Mouse (Mus musculus) neutrophil, adult 59 days (primary cell): ENCODE data around the gene Ccl27a. TPM values are rescaled to one million over a fixed set of nuclear protein-coding genes. Genes with fewer than 3 reads are reported as not detected.

Source experiments
- total RNA-seq, 2 experiments: library from RNA; stranded (reverse); gene quantifications; 1 replicate in 1 of 2; 2 replicates in 1 of 2; pipeline ENCODE4 v1.2.4; 2023

The Ccl27a gene
- 1 to 10 TPM; 2.2 to 4.8 TPM for total RNA-seq

GRCm38 (mm10) chr4:41774002-41774401 lies at the start of gene Ccl27a:
Ccl27a (minus strand) TSS chr4:41774247.

GRCm38 (mm10) chr4:41755338-41756305 lies 18.4 kb downstream of the Ccl27a start, which contains the start of gene Sigmar1:
Sigmar1 (minus strand) TSS chr4:41756157.

DNA sequence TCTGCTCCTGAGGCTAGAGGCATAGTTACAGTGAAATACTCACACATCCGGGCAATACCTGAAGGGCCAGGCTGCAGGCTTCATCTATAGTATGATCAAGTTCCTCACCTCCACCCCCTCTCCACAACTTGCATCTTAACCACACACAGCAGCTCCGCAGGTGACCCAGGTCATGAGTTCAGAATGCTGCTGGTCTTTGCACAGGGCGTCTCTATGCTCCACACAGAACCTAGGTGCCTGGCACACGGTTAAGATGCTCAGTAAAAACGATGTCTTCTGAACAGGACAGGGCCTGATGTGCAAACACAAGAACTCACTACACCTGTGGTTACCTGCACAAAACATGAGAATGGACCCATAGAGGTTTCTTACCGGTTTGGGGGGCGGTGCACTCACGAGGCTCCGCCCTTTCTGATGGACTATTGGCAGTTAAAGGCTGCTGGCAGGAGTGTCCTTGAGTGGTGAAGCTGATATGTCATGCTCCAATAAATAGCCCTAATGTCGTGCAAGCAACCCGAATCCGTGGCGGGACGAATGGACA lies 19.2 kb downstream of the Ccl27a start, which contains the start of gene Galt:
Galt (plus strand) TSS at position 432 of the 541 bp plus-strand sequence.

DNA sequence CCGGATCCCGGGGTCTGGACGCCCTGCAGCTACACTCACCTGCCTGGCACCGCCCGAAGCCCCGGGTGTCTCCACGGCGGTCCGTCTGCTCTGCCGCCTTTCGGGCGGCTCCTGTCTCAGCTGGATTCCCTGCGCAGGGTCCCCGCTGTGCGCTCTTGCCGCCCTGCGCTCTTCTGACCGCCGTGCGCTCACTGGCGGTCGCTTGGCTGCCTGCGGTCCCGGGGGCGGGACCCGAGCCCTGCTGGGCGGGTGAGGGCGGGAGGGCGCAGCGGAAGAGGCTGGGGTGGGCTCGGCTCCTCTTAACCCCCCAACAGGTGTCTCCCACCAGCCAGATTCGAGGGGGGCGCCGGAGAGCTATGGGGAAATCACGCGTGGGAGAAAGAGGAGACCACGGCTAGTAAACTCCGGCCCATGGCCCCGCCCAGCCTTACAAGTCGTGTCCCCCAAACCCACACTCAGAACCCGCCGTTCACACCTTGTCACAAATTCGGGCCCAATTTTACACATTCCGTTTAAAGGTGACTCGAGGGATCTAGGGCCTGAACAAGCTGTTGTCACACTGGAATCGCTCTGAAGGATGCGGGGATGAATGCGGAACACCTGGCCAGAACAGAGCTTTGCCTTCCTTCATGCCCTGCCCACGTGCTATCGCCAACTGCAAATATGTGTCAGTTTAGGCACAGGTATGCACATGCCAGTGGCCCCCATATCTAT lies 42.8 kb downstream of the Ccl27a start, which contains the start of gene Arid3c:
Arid3c (minus strand) TSS at position 91 of the 714 bp plus-strand sequence.

GRCm38 (mm10) chr4:41722918-41723351 lies 51.1 kb downstream of the Ccl27a start, which contains the start of gene Dctn3:
Dctn3 (minus strand) TSS chr4:41723170.

Other genes starting within 250 kb of the Ccl27a start
- 10 to 100 TPM; 20.7 to 23.3 TPM for gene Fam219a, start 204.7 kb downstream of the Ccl27a start, total RNA-seq
- gene Dnaic1, start 204.5 kb downstream of the Ccl27a start, total RNA-seq: not detected
- gene Enho, start 133.9 kb downstream of the Ccl27a start, total RNA-seq: not detected
- gene Cntfr, start 77.2 kb downstream of the Ccl27a start, total RNA-seq: not detected
- 1 to 10 TPM; 5.4 TPM for gene Il11ra1, start 74.3 kb downstream of the Ccl27a start, total RNA-seq
- 10 to 100 TPM; 19.5 to 27.9 TPM for gene Rpp25l, start 60.7 kb downstream of the Ccl27a start, total RNA-seq
- 10 to 100 TPM; 66.2 to 72.3 TPM for gene Dctn3, start 51.1 kb downstream of the Ccl27a start, total RNA-seq
- gene Arid3c, start 43.1 kb downstream of the Ccl27a start, total RNA-seq: not detected
- gene Galt, start 19.0 kb downstream of the Ccl27a start, total RNA-seq: 10 to 100 TPM; 26.2 to 27.0 TPM
- 10 to 100 TPM; 17.4 to 21.0 TPM for gene Sigmar1, start 18.1 kb downstream of the Ccl27a start, total RNA-seq
- gene Gm21541, start 129.4 kb upstream of the Ccl27a start, total RNA-seq: not detected
- gene Gm20878, start 167.3 kb upstream of the Ccl27a start, total RNA-seq: 1 to 10 TPM in 1 of 2 experiments, under 1 TPM in 1; 0.99 to 1.3 TPM
- not detected for gene Fam205a4, start 191.8 kb upstream of the Ccl27a start, total RNA-seq